Mouse (Mus musculus): Measurements from ENCODE around the gene Xndc1. TPM values are rescaled to one million over a fixed set of nuclear protein-coding genes. Genes with fewer than 3 reads are reported as not detected.

The Xndc1 gene
- total RNA-seq, 1 experiment = 32.2 TPM

- peaks cover 2% of the 10 kb centered on the region; the same call in 1 of the 2 replicates for H3K36me3 ChIP-seq (ENCODE audit: control insufficient read depth, insufficient read depth, low read length, poor library complexity, severe bottlenecking)
Observed at GRCm38 (mm10) chr7:102061353-102061752, 4.0 kb upstream of the Xndc1 start.

GRCm38 (mm10) chr7:102062203-102062602 is 3.1 kb upstream of the Xndc1 start:
- Histone ChIP-seq H3K9ac (ENCODE audit: insufficient read depth, low read depth, low read length, poor library complexity, severe bottlenecking) (no peak overlapping the region), H3K27ac (ENCODE audit: insufficient read depth, low read depth, low read length, poor library complexity, severe bottlenecking) (no peak overlapping the region), H3K4me1 (ENCODE audit: control insufficient read depth in 2 of 2, insufficient read depth in 2 of 2, low read length in 2 of 2, poor library complexity in 1 of 2) (no peaks in the 10 kb centered on the region), H3K4me3 (ENCODE audit: insufficient read depth in 1 of 2, low read depth in 1 of 2, low read length in 2 of 2, poor library complexity in 1 of 2, severe bottlenecking in 1 of 2) (no peak overlapping the region), H3K36me3 (ENCODE audit: control insufficient read depth, insufficient read depth, low read length, poor library complexity, severe bottlenecking) (peaks cover 2% of the 10 kb centered on the region; the same call in 1 of the 2 replicates), H3K9me3 (ENCODE audit: control insufficient read depth, insufficient read depth, low read depth, low read length) (no peaks in the 10 kb centered on the region)
- in situ Hi-C loops (cut with MboI; ENCODE audit: low sequenced_read_pairs in 2 of 2, unreplicated experiment in 2 of 2) = no loop called here
- no peak for TF ChIP-seq ZC3H11A (IDR thresholded peaks at IDR 0.05; ENCODE audit: borderline replicate concordance, low read depth, low read length)
- no peak for TF ChIP-seq ZNF384 (IDR thresholded peaks at IDR 0.05; ENCODE audit: low read depth, low read length)
- TF ChIP-seq CHD2 (IDR thresholded peaks at IDR 0.05; ENCODE audit: low read depth, low read length) = no peak
- no peak for TF ChIP-seq HCFC1 (IDR thresholded peaks at IDR 0.05; ENCODE audit: borderline replicate concordance, insufficient read depth, low read length)
- TF ChIP-seq MAFK (IDR thresholded peaks at IDR 0.05; ENCODE audit: insufficient read depth, low read depth, low read length) = no peak
- no peak for DNase-seq (ENCODE audit: low read depth, low spot score)

More at GRCm38 (mm10) chr7:102061353-102061752, 4.0 kb upstream of the Xndc1 start:
- no peak overlapping the region for H3K9ac ChIP-seq (ENCODE audit: insufficient read depth, low read depth, low read length, poor library complexity, severe bottlenecking)
- H3K27ac ChIP-seq (ENCODE audit: insufficient read depth, low read depth, low read length, poor library complexity, severe bottlenecking) = no peak overlapping the region
- in situ Hi-C loops (cut with MboI; ENCODE audit: low sequenced_read_pairs in 2 of 2, unreplicated experiment in 2 of 2) = no loop called here
- no peak for TF ChIP-seq CHD2 (IDR thresholded peaks at IDR 0.05; ENCODE audit: low read depth, low read length)
- no peak for TF ChIP-seq ZNF384 (IDR thresholded peaks at IDR 0.05; ENCODE audit: low read depth, low read length)
- no peak for TF ChIP-seq MAFK (IDR thresholded peaks at IDR 0.05; ENCODE audit: insufficient read depth, low read depth, low read length)
- TF ChIP-seq HCFC1 (IDR thresholded peaks at IDR 0.05; ENCODE audit: borderline replicate concordance, insufficient read depth, low read length) = no peak
- no peak for TF ChIP-seq ZC3H11A (IDR thresholded peaks at IDR 0.05; ENCODE audit: borderline replicate concordance, low read depth, low read length)
- no peaks in the 10 kb centered on the region for H3K4me1 ChIP-seq (ENCODE audit: control insufficient read depth in 2 of 2, insufficient read depth in 2 of 2, low read length in 2 of 2, poor library complexity in 1 of 2)
- H3K4me3 ChIP-seq (ENCODE audit: insufficient read depth in 1 of 2, low read depth in 1 of 2, low read length in 2 of 2, poor library complexity in 1 of 2, severe bottlenecking in 1 of 2) = no peak overlapping the region
- no peaks in the 10 kb centered on the region for H3K9me3 ChIP-seq (ENCODE audit: control insufficient read depth, insufficient read depth, low read depth, low read length)
- no peak for DNase-seq (ENCODE audit: low read depth, low spot score)

GRCm38 (mm10) chr7:102063891-102064290 is 1.4 kb upstream of the Xndc1 start:
- in situ Hi-C loops (cut with MboI; ENCODE audit: low sequenced_read_pairs in 2 of 2, unreplicated experiment in 2 of 2) = no loop called here
- Histone ChIP-seq H3K27ac (ENCODE audit: insufficient read depth, low read depth, low read length, poor library complexity, severe bottlenecking) (no peak overlapping the region), H3K9me3 (ENCODE audit: control insufficient read depth, insufficient read depth, low read depth, low read length) (no peaks in the 10 kb centered on the region), H3K9ac (ENCODE audit: insufficient read depth, low read depth, low read length, poor library complexity, severe bottlenecking) (no peak overlapping the region), H3K4me1 (ENCODE audit: control insufficient read depth in 2 of 2, insufficient read depth in 2 of 2, low read length in 2 of 2, poor library complexity in 1 of 2) (no peaks in the 10 kb centered on the region), H3K4me3 (ENCODE audit: insufficient read depth in 1 of 2, low read depth in 1 of 2, low read length in 2 of 2, poor library complexity in 1 of 2, severe bottlenecking in 1 of 2) (peak overlapping the region; percentile 80 to 83), H3K36me3 (ENCODE audit: control insufficient read depth, insufficient read depth, low read length, poor library complexity, severe bottlenecking) (peaks cover 2% of the 10 kb centered on the region; the same call in 1 of the 2 replicates)
- no peak for DNase-seq (ENCODE audit: low read depth, low spot score)
- no peak for TF ChIP-seq ZNF384 (IDR thresholded peaks at IDR 0.05; ENCODE audit: low read depth, low read length)

- Histone ChIP-seq H3K36me3 (ENCODE audit: control insufficient read depth, insufficient read depth, low read length, poor library complexity, severe bottlenecking) (no peaks in the 10 kb centered on the region), H3K9me3 (ENCODE audit: control insufficient read depth, insufficient read depth, low read depth, low read length) (no peaks in the 10 kb centered on the region), H3K27ac (ENCODE audit: insufficient read depth, low read depth, low read length, poor library complexity, severe bottlenecking) (no peak overlapping the region; the same call in 1 of the 2 replicates), H3K4me3 (ENCODE audit: insufficient read depth in 1 of 2, low read depth in 1 of 2, low read length in 2 of 2, poor library complexity in 1 of 2, severe bottlenecking in 1 of 2) (peak overlapping the region; percentile 80 to 83), H3K4me1 (ENCODE audit: control insufficient read depth in 2 of 2, insufficient read depth in 2 of 2, low read length in 2 of 2, poor library complexity in 1 of 2) (no peaks in the 10 kb centered on the region), H3K9ac (ENCODE audit: insufficient read depth, low read depth, low read length, poor library complexity, severe bottlenecking) (peak overlapping the region; percentile 90)
- no peak for DNase-seq (ENCODE audit: low read depth, low spot score)
- in situ Hi-C loops (cut with MboI; ENCODE audit: low sequenced_read_pairs in 2 of 2, unreplicated experiment in 2 of 2) = no loop called here
- TF ChIP-seq HCFC1 (IDR thresholded peaks at IDR 0.05; ENCODE audit: borderline replicate concordance, insufficient read depth, low read length) (no peak), ZNF384 (IDR thresholded peaks at IDR 0.05; ENCODE audit: low read depth, low read length) (no peak), ZC3H11A (IDR thresholded peaks at IDR 0.05; ENCODE audit: borderline replicate concordance, low read depth, low read length) (no peak), MAFK (IDR thresholded peaks at IDR 0.05; ENCODE audit: insufficient read depth, low read depth, low read length) (no peak), CHD2 (IDR thresholded peaks at IDR 0.05; ENCODE audit: low read depth, low read length) (no peak)
Observed at GRCm38 (mm10) chr7:102064655-102065045, 661 bp upstream of the Xndc1 start.

- peak overlapping the region; percentile 80 to 83 for H3K4me3 ChIP-seq (ENCODE audit: insufficient read depth in 1 of 2, low read depth in 1 of 2, low read length in 2 of 2, poor library complexity in 1 of 2, severe bottlenecking in 1 of 2)
- H3K9me3 ChIP-seq (ENCODE audit: control insufficient read depth, insufficient read depth, low read depth, low read length) = no peaks in the 10 kb centered on the region
- in situ Hi-C loops (cut with MboI; ENCODE audit: low sequenced_read_pairs in 2 of 2, unreplicated experiment in 2 of 2) = no loop called here
- no peaks in the 10 kb centered on the region for H3K4me1 ChIP-seq (ENCODE audit: control insufficient read depth in 2 of 2, insufficient read depth in 2 of 2, low read length in 2 of 2, poor library complexity in 1 of 2)
- peak overlapping the region; percentile 90; the same call in 1 of the 2 replicates for H3K9ac ChIP-seq (ENCODE audit: insufficient read depth, low read depth, low read length, poor library complexity, severe bottlenecking)
- DNase-seq (ENCODE audit: low read depth, low spot score) = no peak
- peaks cover 2% of the 10 kb centered on the region; the same call in 1 of the 2 replicates for H3K36me3 ChIP-seq (ENCODE audit: control insufficient read depth, insufficient read depth, low read length, poor library complexity, severe bottlenecking)
- H3K27ac ChIP-seq (ENCODE audit: insufficient read depth, low read depth, low read length, poor library complexity, severe bottlenecking) = no peak overlapping the region
- TF ChIP-seq HCFC1 (IDR thresholded peaks at IDR 0.05; ENCODE audit: borderline replicate concordance, insufficient read depth, low read length) (no peak), MAFK (IDR thresholded peaks at IDR 0.05; ENCODE audit: insufficient read depth, low read depth, low read length) (no peak), CHD2 (IDR thresholded peaks at IDR 0.05; ENCODE audit: low read depth, low read length) (no peak), ZNF384 (IDR thresholded peaks at IDR 0.05; ENCODE audit: low read depth, low read length) (no peak), ZC3H11A (IDR thresholded peaks at IDR 0.05; ENCODE audit: borderline replicate concordance, low read depth, low read length) (no peak)
Observed at GRCm38 (mm10) chr7:102066363-102066762, 1.1 kb downstream of the Xndc1 start.

Data from ES-E14 (cell line).